Mouse (Mus musculus): ENCODE results near the gene Tapt1. TPM values are rescaled to one million over a fixed set of nuclear protein-coding genes. Genes with fewer than 3 reads are reported as not detected.
A peak's percentile ranks its signal among the peaks of the same experiment; 100 is the strongest.

The Tapt1 gene
- polyA plus RNA-seq, 1 experiment from 2014 or later: 37.6 TPM

DNA sequence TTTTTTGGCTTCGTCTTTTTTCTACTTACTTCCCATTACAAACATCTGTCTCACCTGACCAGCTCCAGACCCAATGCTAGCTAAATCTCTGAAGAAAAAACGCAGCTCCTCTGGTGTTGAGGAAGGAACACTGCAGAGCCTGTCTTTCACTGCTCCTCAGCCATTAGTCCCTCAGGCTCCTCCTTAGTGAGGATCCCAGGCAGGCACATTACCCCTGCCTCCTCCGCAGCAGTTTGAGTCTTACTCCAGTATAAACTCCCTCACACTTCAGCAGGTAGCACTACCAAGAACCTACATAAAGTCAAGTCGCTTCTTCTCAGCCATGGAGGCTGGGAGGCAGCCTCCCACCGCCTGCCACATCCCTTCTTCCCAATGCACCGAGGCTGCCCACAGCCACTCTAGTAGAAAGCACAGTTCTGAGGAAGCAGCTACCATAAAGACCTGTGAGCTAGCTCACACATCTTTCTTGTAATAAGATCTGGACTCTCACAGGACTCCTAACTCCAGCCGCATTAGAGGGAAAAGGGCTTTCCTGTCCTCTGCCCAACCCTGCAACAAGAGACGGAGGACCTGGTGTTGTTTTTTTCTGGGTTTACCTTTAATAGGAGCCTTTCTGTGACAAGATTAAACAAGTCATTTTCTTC is 9.3 kb downstream of the Tapt1 start:
- Histone ChIP-seq H3K4me2 (ENCODE audit: low read depth, low read length) (peak overlapping the region; percentile 25), H3K9ac (ENCODE audit: low read depth, low read length) (no peak overlapping the region), H3K9me3 (ENCODE audit: control insufficient read depth, low read length) (no peaks in the 10 kb centered on the region), H3K4me3 (ENCODE audit: low read depth, low read length) (no peak overlapping the region), H3K4me1 (ENCODE audit: control insufficient read depth, insufficient read depth, low read length) (0 out of 2 replicates have a peak, but pooled peaks cover 4% of the 10 kb centered on the region), H3K36me3 (ENCODE audit: control insufficient read depth, insufficient read depth, low read length) (peaks cover 9% of the 10 kb centered on the region; the same call in 1 of the 2 replicates), H3K27ac (replicated peaks; ENCODE audit: low read depth, low read length) (0 out of 2 replicates have a peak overlapping the region, but pooled peaks have one; percentile 58), H3K27me3 (replicated peaks; ENCODE audit: control insufficient read depth, insufficient read depth, low read length) (no peaks in the 10 kb centered on the region)
- ATAC-seq (ENCODE audit: low read depth) (peak; percentile 84), DNase-seq (ENCODE audit: low spot score) (peak; percentile 59)
- 54% methylated on average over 8 of the region's 8 CpGs for WGBS

DNA sequence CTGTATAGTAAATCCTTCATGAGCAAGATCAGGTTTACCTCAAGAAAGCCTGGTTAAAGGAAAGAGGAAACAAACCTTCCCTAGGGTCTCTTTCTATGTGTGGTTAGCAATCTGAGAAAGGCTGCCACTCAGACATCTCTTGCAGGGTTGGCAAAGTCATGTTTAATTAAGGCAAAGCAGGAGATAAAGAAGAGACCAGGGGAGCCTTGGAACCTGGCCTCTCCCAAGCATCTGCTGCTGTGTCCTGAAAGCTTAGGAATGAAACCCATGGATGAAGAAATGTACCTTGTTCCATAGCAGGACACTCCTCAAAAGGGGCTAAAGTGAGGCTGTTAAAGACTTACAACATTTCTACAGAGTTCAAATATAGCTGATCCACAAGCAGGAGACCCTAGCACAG is 11.3 kb downstream of the Tapt1 start:
- H3K4me1 ChIP-seq (ENCODE audit: control insufficient read depth, insufficient read depth, low read length): 0 out of 2 replicates have a peak, but pooled peaks cover 4% of the 10 kb centered on the region
- H3K27me3 ChIP-seq (replicated peaks; ENCODE audit: control insufficient read depth, insufficient read depth, low read length): no peaks in the 10 kb centered on the region
- no peak overlapping the region for H3K27ac ChIP-seq (replicated peaks; ENCODE audit: low read depth, low read length)
- no peak overlapping the region for H3K4me2 ChIP-seq (ENCODE audit: low read depth, low read length)
- peaks cover 29% of the 10 kb centered on the region; the same call in 1 of the 2 replicates for H3K36me3 ChIP-seq (ENCODE audit: control insufficient read depth, insufficient read depth, low read length)
- H3K4me3 ChIP-seq (ENCODE audit: low read depth, low read length): no peak overlapping the region
- ATAC-seq (ENCODE audit: low read depth) (no peak), DNase-seq (ENCODE audit: low spot score) (no peak)
- no peaks in the 10 kb centered on the region for H3K9me3 ChIP-seq (ENCODE audit: control insufficient read depth, low read length)
- no peak overlapping the region for H3K9ac ChIP-seq (ENCODE audit: low read depth, low read length)

DNA sequence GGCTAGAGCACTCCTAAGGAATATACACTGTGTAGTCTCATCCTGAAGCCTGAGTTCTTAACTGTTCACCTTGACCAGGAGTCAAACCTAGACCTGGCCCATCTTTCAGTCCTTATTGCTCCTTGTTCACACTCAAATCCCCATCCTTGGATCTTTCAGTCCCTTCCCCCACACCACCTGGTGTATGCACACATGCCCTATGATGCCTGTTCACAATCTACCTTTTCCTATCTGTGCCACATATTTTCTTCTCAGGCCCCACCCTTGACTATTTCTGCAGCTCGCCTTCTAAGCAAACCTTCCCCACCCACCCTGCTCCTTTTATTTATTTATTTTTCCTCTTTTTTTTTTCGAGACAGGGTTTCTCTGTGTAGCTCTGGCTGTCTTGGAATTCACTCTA is 12.4 kb downstream of the Tapt1 start:
- H3K4me3 ChIP-seq (ENCODE audit: low read depth, low read length): no peak overlapping the region
- 79% methylated on average over 2 of the region's 2 CpGs for WGBS

DNA sequence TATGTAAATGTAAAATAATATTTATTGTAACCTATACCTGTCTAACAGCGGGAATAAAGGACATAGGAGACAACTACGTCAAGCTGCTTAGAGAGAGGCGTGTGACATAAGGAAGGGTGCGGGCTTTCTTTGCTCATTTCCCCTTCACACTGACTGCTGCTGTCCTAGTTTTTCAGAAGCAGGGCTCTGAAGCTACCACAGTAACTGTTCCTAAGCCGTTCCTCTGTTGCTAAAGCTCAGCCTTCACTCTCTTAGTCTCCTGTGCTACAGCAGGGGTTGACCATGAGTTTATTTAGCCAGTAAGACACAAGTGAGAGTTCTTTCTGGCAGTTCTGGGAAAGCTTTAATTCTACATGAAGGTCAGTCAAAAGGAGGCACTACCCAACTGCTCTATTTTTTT is 13.0 kb downstream of the Tapt1 start:
- Histone ChIP-seq H3K4me3 (ENCODE audit: low read depth, low read length) (no peak overlapping the region), H3K4me1 (ENCODE audit: control insufficient read depth, insufficient read depth, low read length) (0 out of 2 replicates have a peak, but pooled peaks cover 4% of the 10 kb centered on the region), H3K27me3 (replicated peaks; ENCODE audit: control insufficient read depth, insufficient read depth, low read length) (no peaks in the 10 kb centered on the region), H3K9ac (ENCODE audit: low read depth, low read length) (no peak overlapping the region), H3K9me3 (ENCODE audit: control insufficient read depth, low read length) (no peaks in the 10 kb centered on the region), H3K4me2 (ENCODE audit: low read depth, low read length) (no peak overlapping the region), H3K36me3 (ENCODE audit: control insufficient read depth, insufficient read depth, low read length) (peaks cover 34% of the 10 kb centered on the region; the same call in 1 of the 2 replicates), H3K27ac (replicated peaks; ENCODE audit: low read depth, low read length) (no peak overlapping the region)
- WGBS: 89% methylated on average over 5 of the region's 5 CpGs
- ATAC-seq (ENCODE audit: low read depth) (no peak), DNase-seq (ENCODE audit: low spot score) (no peak)

More for the DNA sequence above, 12.4 kb downstream of the Tapt1 start:
- Histone ChIP-seq H3K27ac (replicated peaks; ENCODE audit: low read depth, low read length) (no peak overlapping the region), H3K4me1 (ENCODE audit: control insufficient read depth, insufficient read depth, low read length) (0 out of 2 replicates have a peak, but pooled peaks cover 4% of the 10 kb centered on the region), H3K36me3 (ENCODE audit: control insufficient read depth, insufficient read depth, low read length) (peaks cover 33% of the 10 kb centered on the region; the same call in 1 of the 2 replicates), H3K4me2 (ENCODE audit: low read depth, low read length) (no peak overlapping the region), H3K27me3 (replicated peaks; ENCODE audit: control insufficient read depth, insufficient read depth, low read length) (no peaks in the 10 kb centered on the region), H3K9ac (ENCODE audit: low read depth, low read length) (no peak overlapping the region), H3K9me3 (ENCODE audit: control insufficient read depth, low read length) (no peaks in the 10 kb centered on the region)
- ATAC-seq (ENCODE audit: low read depth) (no peak), DNase-seq (ENCODE audit: low spot score) (no peak)

DNA sequence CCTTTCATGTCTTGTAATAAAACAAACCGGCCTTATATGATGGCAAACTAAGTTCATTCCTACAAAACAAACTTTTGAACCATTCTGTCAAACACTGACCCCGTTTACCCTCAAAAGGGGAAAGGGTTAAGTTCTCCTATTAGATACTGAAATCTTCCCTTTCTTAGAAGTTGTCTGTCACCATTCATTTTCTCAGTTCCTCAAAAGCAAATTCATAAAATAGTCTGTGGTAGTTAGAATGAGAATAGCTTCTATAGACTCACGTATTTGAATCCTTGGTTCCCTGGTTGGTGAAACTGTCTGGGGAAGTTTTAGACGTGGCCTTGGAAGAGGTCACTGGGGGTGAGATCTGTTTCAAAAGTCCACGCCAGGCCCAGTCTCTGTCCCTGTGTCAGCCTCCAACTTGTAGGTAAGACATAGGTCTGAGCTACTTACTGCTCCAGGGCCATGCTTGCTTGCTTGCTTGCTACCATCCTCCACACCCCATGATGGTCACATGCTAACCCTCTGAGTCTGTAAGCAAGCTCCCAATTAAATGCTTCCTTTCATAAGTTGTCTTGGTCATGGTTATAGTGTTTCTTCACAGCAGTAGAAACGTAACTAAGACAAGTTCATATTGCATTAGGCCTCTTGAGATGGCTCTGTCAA is 14.5 kb downstream of the Tapt1 start:
- Histone ChIP-seq H3K4me1 (ENCODE audit: control insufficient read depth, insufficient read depth, low read length) (no peaks in the 10 kb centered on the region), H3K9ac (ENCODE audit: low read depth, low read length) (no peak overlapping the region), H3K36me3 (ENCODE audit: control insufficient read depth, insufficient read depth, low read length) (peaks cover 34% of the 10 kb centered on the region; the same call in 1 of the 2 replicates), H3K27me3 (replicated peaks; ENCODE audit: control insufficient read depth, insufficient read depth, low read length) (no peaks in the 10 kb centered on the region), H3K4me2 (ENCODE audit: low read depth, low read length) (no peak overlapping the region), H3K4me3 (ENCODE audit: low read depth, low read length) (no peak overlapping the region), H3K27ac (replicated peaks; ENCODE audit: low read depth, low read length) (no peak overlapping the region), H3K9me3 (ENCODE audit: control insufficient read depth, low read length) (no peaks in the 10 kb centered on the region)
- ATAC-seq (ENCODE audit: low read depth): no peak
- no peak for DNase-seq (ENCODE audit: low spot score)
- WGBS: 82% methylated on average over 6 of the region's 6 CpGs

DNA sequence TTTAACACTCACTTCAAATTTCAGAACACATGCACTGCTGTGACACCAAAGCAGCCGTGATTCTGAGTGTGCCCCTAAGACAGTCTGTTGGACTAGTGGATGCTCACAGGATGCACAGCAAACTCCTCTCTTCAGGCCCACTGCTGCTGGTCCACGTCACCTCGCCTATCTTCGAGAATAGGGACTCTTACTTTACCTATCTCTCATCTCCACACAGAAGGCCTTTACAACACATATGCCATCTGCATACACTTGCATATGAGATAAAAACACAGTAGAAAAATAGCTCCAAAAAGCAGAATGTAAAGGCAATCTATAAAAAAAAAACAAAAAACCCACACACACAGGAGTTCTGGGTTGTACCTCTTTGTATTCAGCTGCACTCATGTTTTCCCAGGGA is 19.1 kb downstream of the Tapt1 start:
- no peaks in the 10 kb centered on the region for H3K4me1 ChIP-seq (ENCODE audit: control insufficient read depth, insufficient read depth, low read length)
- H3K4me3 ChIP-seq (ENCODE audit: low read depth, low read length): no peak overlapping the region
- no peaks in the 10 kb centered on the region for H3K9me3 ChIP-seq (ENCODE audit: control insufficient read depth, low read length)
- 90% methylated on average over 4 of the region's 4 CpGs for WGBS
- no peak overlapping the region for H3K9ac ChIP-seq (ENCODE audit: low read depth, low read length)
- H3K27me3 ChIP-seq (replicated peaks; ENCODE audit: control insufficient read depth, insufficient read depth, low read length): no peaks in the 10 kb centered on the region
- no peak overlapping the region for H3K27ac ChIP-seq (replicated peaks; ENCODE audit: low read depth, low read length)
- peaks cover 29% of the 10 kb centered on the region for H3K36me3 ChIP-seq (ENCODE audit: control insufficient read depth, insufficient read depth, low read length)
- H3K4me2 ChIP-seq (ENCODE audit: low read depth, low read length): no peak overlapping the region
- ATAC-seq (ENCODE audit: low read depth) (no peak), DNase-seq (ENCODE audit: low spot score) (no peak)

DNA sequence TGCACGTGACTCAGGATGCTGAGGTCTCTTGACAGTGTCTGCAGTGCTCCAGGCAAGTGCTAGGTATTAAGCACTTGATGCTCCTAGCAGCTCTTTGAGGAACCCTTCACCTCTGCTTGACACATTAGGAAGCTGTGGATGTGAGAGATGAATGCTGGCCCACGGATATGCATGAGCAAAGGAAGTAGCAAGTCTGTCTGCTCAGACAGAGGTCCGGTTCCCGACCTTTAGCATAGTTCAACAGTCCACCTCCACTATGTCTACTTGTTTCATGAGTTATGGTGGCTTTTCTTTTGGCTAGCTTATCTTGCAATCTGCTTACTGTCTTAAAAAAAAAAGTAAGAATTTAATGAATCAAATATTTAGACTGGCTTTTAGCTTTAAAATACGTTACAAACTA is 19.8 kb downstream of the Tapt1 start:
- Histone ChIP-seq H3K9ac (ENCODE audit: low read depth, low read length) (no peak overlapping the region), H3K36me3 (ENCODE audit: control insufficient read depth, insufficient read depth, low read length) (peaks cover 23% of the 10 kb centered on the region), H3K27me3 (replicated peaks; ENCODE audit: control insufficient read depth, insufficient read depth, low read length) (no peaks in the 10 kb centered on the region), H3K4me3 (ENCODE audit: low read depth, low read length) (no peak overlapping the region), H3K4me2 (ENCODE audit: low read depth, low read length) (no peak overlapping the region), H3K27ac (replicated peaks; ENCODE audit: low read depth, low read length) (no peak overlapping the region), H3K4me1 (ENCODE audit: control insufficient read depth, insufficient read depth, low read length) (no peaks in the 10 kb centered on the region), H3K9me3 (ENCODE audit: control insufficient read depth, low read length) (no peaks in the 10 kb centered on the region)
- WGBS: 82% methylated on average over 5 of the region's 5 CpGs
- DNase-seq (ENCODE audit: low spot score) (no peak), ATAC-seq (ENCODE audit: low read depth) (no peak)

DNA sequence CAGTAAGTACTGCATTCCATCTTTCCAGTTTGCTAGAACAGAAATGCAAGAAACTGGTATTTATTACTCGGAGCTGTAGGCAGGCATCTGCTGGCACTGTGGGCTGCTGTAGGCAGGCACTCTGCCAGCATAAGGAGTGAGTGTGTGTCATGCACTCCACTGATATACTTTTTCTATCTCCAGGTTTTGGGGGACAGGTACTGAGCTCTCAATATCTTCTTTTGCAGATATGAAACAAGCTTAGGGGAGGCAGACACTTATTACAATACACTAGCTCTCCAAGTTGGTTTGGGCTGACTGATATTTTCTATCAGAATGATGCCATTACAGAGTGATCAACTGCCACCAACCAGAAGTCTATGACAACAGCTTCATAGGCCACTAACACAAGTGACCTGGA is 23.0 kb downstream of the Tapt1 start:
- no peak overlapping the region for H3K4me2 ChIP-seq (ENCODE audit: low read depth, low read length)

More for the DNA sequence above, 23.0 kb downstream of the Tapt1 start:
- H3K4me3 ChIP-seq (ENCODE audit: low read depth, low read length): no peak overlapping the region
- H3K36me3 ChIP-seq (ENCODE audit: control insufficient read depth, insufficient read depth, low read length): peaks cover 10% of the 10 kb centered on the region; the same call in 1 of the 2 replicates
- WGBS: 74% methylated on average over 1 of the region's 1 CpGs
- H3K9me3 ChIP-seq (ENCODE audit: control insufficient read depth, low read length): no peaks in the 10 kb centered on the region
- no peak overlapping the region for H3K27ac ChIP-seq (replicated peaks; ENCODE audit: low read depth, low read length)
- DNase-seq (ENCODE audit: low spot score): no peak
- H3K27me3 ChIP-seq (replicated peaks; ENCODE audit: control insufficient read depth, insufficient read depth, low read length): no peaks in the 10 kb centered on the region
- ATAC-seq (ENCODE audit: low read depth): no peak
- H3K9ac ChIP-seq (ENCODE audit: low read depth, low read length): no peak overlapping the region
- H3K4me1 ChIP-seq (ENCODE audit: control insufficient read depth, insufficient read depth, low read length): no peaks in the 10 kb centered on the region
